Mouse (Mus musculus) stomach, embryonic 16.5 days (tissue): ENCODE data around the gene Brd7. TPM values are rescaled to one million over a fixed set of nuclear protein-coding genes. Genes with fewer than 3 reads are reported as not detected.

Experiments
- ATAC-seq: fragments of 200-750 bp; cut with Nextera tagmentation; 2 replicates; pipeline ENCODE4 v1.8.0; 2017; ENCODE audit warnings: moderate number of reproducible peaks, moderate TSS enrichment; ENCODE audit not compliant: insufficient read depth, low FRiP score
- H3K27ac ChIP-seq: fragments of 300-500 bp; sonication (generic); 2 replicates; pipeline ENCODE4 v1.5.1; 2014; ENCODE audit warnings: low read length
- H3K27me3 ChIP-seq: fragments of 300-500 bp; sonication (generic); 2 replicates; pipeline ENCODE4 v1.6.1; 2014; ENCODE audit warnings: low read length, control low read depth, mixed read lengths; ENCODE audit not compliant: control insufficient read depth, insufficient read depth
- H3K36me3 ChIP-seq: fragments of 300-500 bp; sonication (generic); 2 replicates; pipeline ENCODE4 v1.6.1; 2014; ENCODE audit warnings: low read length; ENCODE audit not compliant: control insufficient read depth, insufficient read depth
- H3K4me1 ChIP-seq: fragments of 300-500 bp; sonication (generic); 2 replicates; pipeline ENCODE4 v1.6.1; 2014; ENCODE audit warnings: low read length, control low read depth, mixed read lengths; ENCODE audit not compliant: control insufficient read depth, insufficient read depth
- H3K4me2 ChIP-seq: fragments of 300-500 bp; sonication (generic); 2 replicates; pipeline ENCODE4 v1.6.1; 2014; ENCODE audit warnings: low read depth, low read length, mixed read lengths
- H3K4me3 ChIP-seq: fragments of 300-500 bp; sonication (generic); replicated peaks from 2 replicates; pipeline ENCODE4 v1.5.1; 2014; ENCODE audit warnings: mild to moderate bottlenecking, low read length
- H3K9ac ChIP-seq: fragments of 300-500 bp; sonication (generic); 2 replicates; pipeline ENCODE4 v1.6.1; 2014; ENCODE audit warnings: low read length
- H3K9me3 ChIP-seq: fragments of 300-500 bp; sonication (generic); replicated peaks from 2 replicates; pipeline ENCODE4 v1.6.1; 2016; ENCODE audit warnings: low read length, control low read depth; ENCODE audit not compliant: control insufficient read depth
- WGBS: fragments of 180-500 bp; shearing (Covaris S2); extraction: QIAGEN DNeasy Blood & Tissue Kit; methylation state at CpG from one replicate; pipeline ENCODE4 v1.1.7; 2014; 5-methylcytosine and 5-hydroxymethylcytosine counted together
- polyA plus RNA-seq: library from polyadenylated mRNA; unstranded; fragments of >200 nt; fragmentation: Nextera tagmentation; extraction: Ambion mirVana; gene quantifications from 2 replicates; pipeline ENCODE4 v1.2.1, GENCODE M21; 2015

Gene Brd7
- polyA plus RNA-seq, 1 experiment from 2014 or later = 35.0 TPM

- H3K9me3 ChIP-seq = no peaks in the 10 kb centered on the region
- H3K4me3 ChIP-seq = no peak overlapping the region
- no peak overlapping the region for H3K4me2 ChIP-seq
- H3K4me1 ChIP-seq = peaks cover 12% of the 10 kb centered on the region; the same call in 1 of the 2 replicates
- H3K36me3 ChIP-seq = no peaks in the 10 kb centered on the region
- H3K27ac ChIP-seq = no peak overlapping the region
- no peak for ATAC-seq
- no peak overlapping the region for H3K9ac ChIP-seq
- H3K27me3 ChIP-seq = no peaks in the 10 kb centered on the region
- 85% methylated on average over 8 of the region's 8 CpGs for WGBS
These were observed 76.3 kb downstream of the Brd7 start for GRCm38 (mm10) chr8:88285469-88286356.

GRCm38 (mm10) chr8:88284738-88285137 is 77.3 kb downstream of the Brd7 start:
- Histone ChIP-seq H3K4me3 (no peak overlapping the region), H3K9me3 (no peaks in the 10 kb centered on the region), H3K36me3 (no peaks in the 10 kb centered on the region), H3K9ac (no peak overlapping the region), H3K27me3 (no peaks in the 10 kb centered on the region), H3K4me1 (peaks cover 12% of the 10 kb centered on the region; the same call in 1 of the 2 replicates), H3K4me2 (no peak overlapping the region), H3K27ac (no peak overlapping the region)
- ATAC-seq = no peak
- WGBS = 44% methylated on average over 7 of the region's 7 CpGs

GRCm38 (mm10) chr8:88283243-88284115 is 78.5 kb downstream of the Brd7 start:
- no peak for ATAC-seq
- WGBS = 80% methylated on average over 13 of the region's 13 CpGs
- no peak overlapping the region for H3K4me2 ChIP-seq
- H3K9me3 ChIP-seq = no peaks in the 10 kb centered on the region
- peaks cover 10% of the 10 kb centered on the region; the same call in 1 of the 2 replicates for H3K4me1 ChIP-seq
- H3K27me3 ChIP-seq = no peaks in the 10 kb centered on the region
- no peak overlapping the region for H3K27ac ChIP-seq
- no peak overlapping the region for H3K4me3 ChIP-seq
- H3K36me3 ChIP-seq = no peaks in the 10 kb centered on the region
- no peak overlapping the region for H3K9ac ChIP-seq

- Histone ChIP-seq H3K4me2 (no peak overlapping the region), H3K27me3 (no peaks in the 10 kb centered on the region), H3K9ac (no peak overlapping the region), H3K36me3 (no peaks in the 10 kb centered on the region), H3K27ac (no peak overlapping the region), H3K9me3 (no peaks in the 10 kb centered on the region), H3K4me3 (no peak overlapping the region), H3K4me1 (0 out of 2 replicates have a peak, but pooled peaks cover 4% of the 10 kb centered on the region)
- peak; percentile 27; the same call in 1 of the 2 replicates for ATAC-seq
- WGBS = 36% methylated on average over 8 of the region's 8 CpGs
These were observed 79.3 kb downstream of the Brd7 start for GRCm38 (mm10) chr8:88282684-88283083.

Other genes starting within 250 kb of the Brd7 start
- 51.1 and 52.1 TPM in 2 replicates for gene Cnep1r1, start 243.4 kb downstream of the Brd7 start, polyA plus RNA-seq
- 34.6 and 35.0 TPM in 2 replicates for gene Heatr3, start 224.3 kb downstream of the Brd7 start, polyA plus RNA-seq
- 5.6 and 5.9 TPM in 2 replicates for gene Tent4b, start 163.0 kb downstream of the Brd7 start, polyA plus RNA-seq
- gene Adcy7, start 89.8 kb downstream of the Brd7 start, polyA plus RNA-seq = 8.7 and 8.9 TPM in 2 replicates
- 36.4 and 36.8 TPM in 2 replicates for gene Nkd1, start 159.2 kb upstream of the Brd7 start, polyA plus RNA-seq